Mouse (Mus musculus) embryonic facial prominence, embryonic 11.5 days (tissue): Measurements from ENCODE around the gene Mvd. TPM values are rescaled to one million over a fixed set of nuclear protein-coding genes. Genes with fewer than 3 reads are reported as not detected.

ENCODE experiments used
- ATAC-seq: fragments of 200-750 bp; cut with Nextera tagmentation; replicated peaks from 2 replicates; pipeline ENCODE4 v1.8.0; 2017; ENCODE audit warnings: low read depth; ENCODE audit not compliant: insufficient number of reproducible peaks, low FRiP score, low TSS enrichment
- DNase-seq: peaks from one replicate; pipeline ENCODE4 v3.0.0-alpha.2; 2015; ENCODE audit warnings: low spot score
- H3K27ac ChIP-seq: fragments of 300-500 bp; sonication (generic); replicated peaks from 2 replicates; pipeline ENCODE4 v1.5.1; 2014; ENCODE audit warnings: mild to moderate bottlenecking, low read depth, low read length, control low read depth
- H3K27me3 ChIP-seq: fragments of 300-500 bp; sonication (generic); 2 replicates; pipeline ENCODE4 v1.6.1; 2014; ENCODE audit warnings: mild to moderate bottlenecking, low read length, moderate library complexity, mixed read lengths; ENCODE audit not compliant: control insufficient read depth, insufficient read depth
- H3K36me3 ChIP-seq: fragments of 300-500 bp; sonication (generic); replicated peaks from 2 replicates; pipeline ENCODE4 v1.6.1; 2014; ENCODE audit warnings: low read depth, mild to moderate bottlenecking, low read length, moderate library complexity, mixed read lengths; ENCODE audit not compliant: control insufficient read depth, insufficient read depth
- H3K4me1 ChIP-seq: fragments of 300-500 bp; sonication (generic); 2 replicates; pipeline ENCODE4 v1.6.1; 2014; ENCODE audit warnings: low read length, mixed read lengths; ENCODE audit not compliant: control insufficient read depth, insufficient read depth
- H3K4me2 ChIP-seq: fragments of 300-500 bp; sonication (generic); 2 replicates; pipeline ENCODE4 v1.6.1; 2014; ENCODE audit warnings: low read depth, mild to moderate bottlenecking, control low read depth, low read length, moderate library complexity
- H3K4me3 ChIP-seq: fragments of 300-500 bp; sonication (generic); 2 replicates; pipeline ENCODE4 v1.5.1; 2014; ENCODE audit warnings: low read depth, low read length, control low read depth
- H3K9ac ChIP-seq: fragments of 300-500 bp; sonication (generic); replicated peaks from 2 replicates; pipeline ENCODE4 v1.6.1; 2014; ENCODE audit warnings: mild to moderate bottlenecking, control low read depth, low read length
- H3K9me3 ChIP-seq: fragments of 300-500 bp; sonication (generic); replicated peaks from 2 replicates; pipeline ENCODE4 v1.6.1; 2016; ENCODE audit warnings: mild to moderate bottlenecking, low read length, inconsistent platforms, mixed read lengths; ENCODE audit not compliant: control insufficient read depth
- WGBS: fragments of 180-500 bp; shearing (Covaris S2); extraction: QIAGEN DNeasy Blood & Tissue Kit; methylation state at CpG from one replicate; pipeline ENCODE4 v1.1.7; 2014; 5-methylcytosine and 5-hydroxymethylcytosine counted together
- polyA plus RNA-seq: library from polyadenylated mRNA; unstranded; fragments of >200 nt; fragmentation: Nextera tagmentation; extraction: Ambion mirVana; gene quantifications from 2 replicates; pipeline ENCODE4 v1.2.1, GENCODE M21; 2014

Mvd gene
- polyA plus RNA-seq = 41.0 and 42.2 TPM in 2 replicates

DNA sequence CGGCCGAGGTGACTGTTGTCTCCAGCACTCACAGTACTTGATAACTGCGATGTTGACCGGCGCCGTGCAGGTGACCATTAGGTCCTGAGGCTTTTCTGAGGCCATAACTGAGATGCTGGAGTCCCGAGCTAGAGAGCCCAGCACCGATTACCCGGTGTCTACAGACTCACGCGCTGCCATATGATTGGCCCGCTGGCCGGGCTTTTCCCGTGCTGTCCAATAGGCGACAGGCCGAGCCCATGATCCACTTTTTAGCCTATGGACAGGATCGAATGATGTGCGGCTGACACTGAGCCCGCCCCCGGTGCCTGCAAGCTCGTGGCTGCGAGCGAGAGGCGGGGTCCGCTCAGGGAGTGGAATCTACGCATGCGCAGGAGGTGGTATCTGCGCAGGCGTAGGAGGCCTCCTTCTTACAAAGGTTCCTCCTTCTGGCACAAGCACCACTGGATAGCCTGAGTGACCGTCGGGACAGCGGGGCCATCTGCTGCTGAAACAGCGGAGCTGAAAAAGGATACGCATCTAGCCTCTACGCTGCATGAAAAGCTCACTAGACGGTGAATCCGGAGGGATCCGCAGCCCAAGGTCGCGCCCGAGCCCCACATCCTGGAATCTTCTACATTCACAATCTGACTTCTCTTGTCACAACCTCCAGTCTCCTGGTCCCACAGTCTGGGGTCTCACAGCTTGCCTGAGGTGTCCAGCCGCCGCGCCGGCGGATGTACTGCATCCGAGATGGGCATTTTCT lies at the start of gene Mvd:
Mvd (minus strand) TSS at position 161 of the 745 bp plus-strand sequence.
- WGBS = under 1% methylated on average over 47 of the region's 47 CpGs
- ATAC-seq (peak; percentile 96), DNase-seq (peak; percentile 99)
- peak within 1 kb of the TSS; percentile 93 for H3K4me2 ChIP-seq
- peak within 1 kb of the TSS; percentile 69 for H3K4me3 ChIP-seq
- no peaks in the 10 kb centered on the region for H3K27me3 ChIP-seq
- H3K36me3 ChIP-seq = no peaks in the 10 kb centered on the region
- no peaks in the 10 kb centered on the region for H3K9me3 ChIP-seq
- peak within 1 kb of the TSS; percentile 87 for H3K9ac ChIP-seq
- H3K27ac ChIP-seq = peak within 1 kb of the TSS; percentile 79
- H3K4me1 ChIP-seq = no peaks in the 10 kb centered on the region

DNA sequence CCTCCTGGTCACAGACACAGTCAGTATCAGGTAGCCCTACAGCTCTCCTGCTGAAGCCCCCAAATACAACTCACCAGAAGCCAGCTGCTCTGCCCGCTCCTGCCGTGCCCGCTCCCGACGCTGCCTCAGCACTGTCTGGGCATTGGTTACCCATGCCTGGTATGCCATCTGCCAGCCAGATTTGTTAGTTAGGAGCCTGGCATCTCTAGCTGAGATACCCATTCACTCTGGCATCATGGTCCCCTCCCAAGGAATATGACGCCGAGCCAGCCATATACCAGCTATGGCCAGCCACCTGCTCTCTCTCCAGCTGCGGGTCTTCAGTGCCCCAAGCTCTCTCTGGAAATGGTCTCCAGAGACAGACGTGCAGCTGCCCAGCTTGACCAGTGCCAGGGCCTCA lies 45.2 kb upstream of the Mvd start:
- ATAC-seq = no peak
- Histone ChIP-seq H3K27ac (no peak overlapping the region), H3K36me3 (peaks cover 10% of the 10 kb centered on the region), H3K4me2 (no peak overlapping the region), H3K4me3 (no peak overlapping the region), H3K27me3 (no peaks in the 10 kb centered on the region), H3K4me1 (no peaks in the 10 kb centered on the region), H3K9me3 (no peaks in the 10 kb centered on the region), H3K9ac (no peak overlapping the region)
- WGBS = 90% methylated on average over 9 of the region's 9 CpGs
- no peak for DNase-seq

DNA sequence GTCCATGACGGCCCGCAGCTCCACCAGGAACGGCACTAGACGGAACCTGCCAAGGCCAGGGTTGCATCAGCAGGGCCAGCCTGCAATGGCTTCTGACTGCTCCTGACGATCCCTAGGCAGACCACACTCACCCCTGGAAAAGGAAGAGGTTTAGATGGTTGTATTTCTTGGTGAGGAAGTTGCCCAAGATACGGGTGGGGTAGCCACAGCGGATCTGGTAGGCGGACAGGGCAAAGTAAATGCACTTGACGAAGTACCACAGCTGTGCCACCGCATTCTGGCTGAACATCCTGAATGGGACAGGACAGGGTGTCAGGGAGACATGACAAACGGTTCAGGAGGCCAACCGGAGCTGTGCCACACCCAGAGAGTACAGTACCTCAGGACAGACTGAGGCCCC lies 41.6 kb upstream of the Mvd start:
- Histone ChIP-seq H3K4me3 (no peak overlapping the region), H3K36me3 (peaks cover 21% of the 10 kb centered on the region), H3K4me1 (no peaks in the 10 kb centered on the region), H3K9ac (no peak overlapping the region), H3K27me3 (no peaks in the 10 kb centered on the region), H3K4me2 (no peak overlapping the region), H3K27ac (no peak overlapping the region), H3K9me3 (no peaks in the 10 kb centered on the region)
- 95% methylated on average over 12 of the region's 12 CpGs for WGBS
- DNase-seq = no peak
- no peak for ATAC-seq

DNA sequence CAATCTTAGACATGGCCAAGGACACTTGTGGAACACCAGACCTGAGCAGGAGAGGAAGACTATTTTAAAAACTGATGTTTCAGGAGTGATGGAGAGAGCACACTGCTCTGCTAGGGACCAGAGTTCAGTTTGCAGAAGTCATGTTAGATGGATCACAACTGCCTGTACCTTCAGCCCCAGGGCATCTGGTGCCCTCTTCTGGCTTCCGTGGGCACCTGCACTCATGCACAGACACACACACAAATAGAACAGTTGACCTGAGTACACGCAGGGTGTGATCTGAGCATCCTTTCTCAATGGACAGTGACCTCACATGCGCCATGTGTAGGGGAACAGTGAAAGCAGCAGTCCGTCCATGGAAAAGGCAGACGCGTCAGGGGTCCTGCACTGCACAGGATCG lies 40.7 kb upstream of the Mvd start:
- no peak overlapping the region for H3K27ac ChIP-seq
- no peak overlapping the region for H3K9ac ChIP-seq
- no peak overlapping the region for H3K4me3 ChIP-seq
- DNase-seq (no peak), ATAC-seq (no peak)
- H3K36me3 ChIP-seq = peaks cover 21% of the 10 kb centered on the region
- 91% methylated on average over 7 of the region's 7 CpGs for WGBS
- no peak overlapping the region for H3K4me2 ChIP-seq
- H3K4me1 ChIP-seq = no peaks in the 10 kb centered on the region
- H3K27me3 ChIP-seq = no peaks in the 10 kb centered on the region
- no peaks in the 10 kb centered on the region for H3K9me3 ChIP-seq

DNA sequence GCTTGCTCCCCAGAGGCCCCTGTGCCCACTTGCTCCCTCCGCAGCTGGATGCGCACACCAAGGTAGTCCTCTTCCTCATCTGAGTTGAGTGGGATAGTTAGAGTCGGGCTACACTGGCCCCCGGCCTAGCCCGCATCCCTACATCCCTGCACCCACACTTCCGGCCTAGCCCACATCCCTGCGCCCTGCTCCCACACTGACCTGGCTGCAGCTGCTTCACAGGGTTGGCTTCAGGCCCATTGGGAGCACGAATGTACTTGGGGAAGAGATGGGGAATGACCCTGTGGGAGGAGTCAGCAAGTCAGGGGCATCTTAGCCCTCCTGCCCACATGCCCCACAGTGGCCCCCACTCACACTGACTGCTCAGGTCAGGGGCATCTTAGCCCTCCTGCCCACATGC lies 39.2 kb upstream of the Mvd start:
- Histone ChIP-seq H3K9ac (no peak overlapping the region), H3K27me3 (no peaks in the 10 kb centered on the region), H3K36me3 (peaks cover 21% of the 10 kb centered on the region), H3K9me3 (no peaks in the 10 kb centered on the region), H3K4me1 (no peaks in the 10 kb centered on the region), H3K4me2 (no peak overlapping the region), H3K27ac (no peak overlapping the region), H3K4me3 (no peak overlapping the region)
- ATAC-seq (no peak), DNase-seq (no peak)
- 95% methylated on average over 8 of the region's 8 CpGs for WGBS

DNA sequence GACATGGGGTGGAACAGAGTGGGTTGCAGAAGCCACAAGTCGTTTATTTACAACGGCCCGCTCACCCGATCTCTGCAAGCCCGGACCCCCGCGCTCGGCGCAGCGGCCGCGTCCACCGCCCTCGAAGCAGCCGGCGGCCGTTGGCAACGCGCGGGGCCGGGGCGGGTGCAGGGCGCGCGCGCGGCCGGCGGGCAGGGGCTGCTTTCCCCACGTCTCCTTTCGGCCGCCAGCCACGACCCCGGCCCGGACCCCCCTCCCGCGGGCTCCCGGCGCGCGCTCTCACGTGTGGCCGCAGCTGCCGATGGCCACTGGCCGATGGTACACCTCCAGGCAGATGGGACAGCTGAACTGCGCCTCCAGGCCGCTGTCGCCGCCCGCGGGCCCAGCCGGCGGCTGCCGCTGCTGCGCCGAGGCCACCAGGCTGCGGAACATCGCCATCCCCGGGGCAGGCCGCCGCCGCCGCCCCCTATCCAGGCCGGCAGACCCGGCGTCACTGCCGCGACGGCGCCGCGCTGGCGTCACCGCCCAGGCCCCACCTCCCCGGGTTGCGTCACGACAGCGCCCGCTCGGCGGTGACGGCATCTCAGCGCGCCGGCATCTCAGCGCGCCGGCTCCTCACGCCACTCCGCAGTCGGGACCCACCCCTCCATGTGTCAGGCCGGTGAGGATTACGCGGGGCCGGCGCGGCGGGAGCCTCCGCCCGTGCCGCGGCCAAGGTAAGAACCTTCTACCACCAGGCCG lies 32.5 kb upstream of the Mvd start, which contains the start of the genes Rnf166 and Ctu2:
Rnf166 (minus strand) TSS at position 485 of the 741 bp plus-strand sequence.
Ctu2 (plus strand) TSS at position 564 of the 741 bp plus-strand sequence.
- no peaks in the 10 kb centered on the region; the same call in none of the 2 replicates for H3K36me3 ChIP-seq
- peak within 1 kb of the TSS; percentile 89 for H3K4me2 ChIP-seq
- under 1% methylated on average over 97 of the region's 103 CpGs for WGBS
- H3K9me3 ChIP-seq = no peaks in the 10 kb centered on the region
- peak within 1 kb of the TSS; percentile 41; the same call in 1 of the 2 replicates for H3K27ac ChIP-seq
- no peaks in the 10 kb centered on the region for H3K27me3 ChIP-seq
- DNase-seq = peak; percentile 92
- peak within 1 kb of the TSS; percentile 98 for H3K4me3 ChIP-seq
- peak within 1 kb of the TSS; percentile 92 for H3K9ac ChIP-seq
- ATAC-seq = peak; percentile 89
- peaks cover 3% of the 10 kb centered on the region for H3K4me1 ChIP-seq

DNA sequence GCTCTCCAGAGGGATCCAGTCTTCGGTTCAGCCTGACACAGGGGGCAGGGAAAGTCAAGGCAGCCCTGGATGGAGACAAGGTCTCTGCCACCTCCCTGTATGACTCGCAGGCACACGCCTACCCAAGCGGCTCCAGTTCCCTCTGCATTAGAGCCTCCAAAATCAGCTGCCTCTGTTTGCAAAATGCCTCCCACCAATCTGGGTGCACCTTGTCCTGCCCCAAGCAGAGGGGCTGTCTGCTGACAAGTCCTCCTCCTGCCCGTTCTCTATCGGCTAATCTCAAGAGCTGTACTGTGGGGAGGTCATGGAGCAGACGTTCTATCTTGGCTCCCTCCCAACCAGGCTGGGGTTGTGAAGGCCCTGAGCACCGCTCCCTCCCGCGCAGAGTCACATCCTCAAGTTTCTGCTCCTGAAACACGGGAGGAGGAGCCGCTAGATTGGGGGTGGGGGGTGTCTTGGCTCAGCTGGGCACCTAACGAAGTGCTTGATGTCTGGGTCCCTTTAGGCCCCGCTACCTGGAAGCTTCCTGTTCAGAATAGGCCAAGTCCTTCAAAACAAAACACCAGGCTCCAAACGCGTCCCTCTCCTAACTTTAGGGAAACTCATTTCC lies 31.8 kb upstream of the Mvd start:
- Histone ChIP-seq H3K9me3 (no peaks in the 10 kb centered on the region), H3K27ac (no peak overlapping the region), H3K36me3 (no peaks in the 10 kb centered on the region; the same call in none of the 2 replicates), H3K4me1 (peaks cover 3% of the 10 kb centered on the region), H3K27me3 (no peaks in the 10 kb centered on the region), H3K9ac (peak overlapping the region; percentile 92), H3K4me2 (peak overlapping the region; percentile 89), H3K4me3 (peak overlapping the region; percentile 98)
- no peak for DNase-seq
- 15% methylated on average over 16 of the region's 16 CpGs for WGBS
- no peak for ATAC-seq
